Mouse (Mus musculus) frontal cortex, adult (tissue): ENCODE data around the gene Stim1.
"Not testable (repeated sequence)": the region's sequence is repeated elsewhere in the genome, so short reads cannot be mapped to it uniquely, and the experiment has no call there.

Experiments
- ATAC-seq: cut with Nextera tagmentation; 2 replicates; pipeline ENCODE4 v1.9.2; 2017; ENCODE audit warnings: mild to moderate bottlenecking, moderate library complexity, mixed read lengths; ENCODE audit not compliant: low TSS enrichment

Stim1 gene

DNA sequence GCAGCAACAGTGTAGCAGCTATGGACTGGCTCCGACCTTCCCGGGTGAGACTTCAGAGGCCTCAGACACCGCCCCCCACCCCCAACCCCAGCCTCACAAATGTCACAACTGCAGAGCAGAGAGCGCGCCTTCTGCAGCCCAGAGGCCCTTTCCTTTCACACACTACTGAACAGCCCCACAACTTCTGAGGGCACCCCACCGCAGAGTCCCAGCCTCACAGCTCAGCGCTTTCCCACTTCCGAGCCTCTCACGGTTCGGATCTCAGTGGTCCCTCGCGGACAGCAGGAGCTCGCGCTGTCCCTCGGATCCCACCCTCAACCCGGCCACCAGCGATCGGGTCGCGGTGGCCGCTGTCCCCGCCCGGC is 18.1 kb upstream of the Stim1 start:
- 0 out of 2 replicates have a peak, but pooled peaks have one; percentile 1 for ATAC-seq

DNA sequence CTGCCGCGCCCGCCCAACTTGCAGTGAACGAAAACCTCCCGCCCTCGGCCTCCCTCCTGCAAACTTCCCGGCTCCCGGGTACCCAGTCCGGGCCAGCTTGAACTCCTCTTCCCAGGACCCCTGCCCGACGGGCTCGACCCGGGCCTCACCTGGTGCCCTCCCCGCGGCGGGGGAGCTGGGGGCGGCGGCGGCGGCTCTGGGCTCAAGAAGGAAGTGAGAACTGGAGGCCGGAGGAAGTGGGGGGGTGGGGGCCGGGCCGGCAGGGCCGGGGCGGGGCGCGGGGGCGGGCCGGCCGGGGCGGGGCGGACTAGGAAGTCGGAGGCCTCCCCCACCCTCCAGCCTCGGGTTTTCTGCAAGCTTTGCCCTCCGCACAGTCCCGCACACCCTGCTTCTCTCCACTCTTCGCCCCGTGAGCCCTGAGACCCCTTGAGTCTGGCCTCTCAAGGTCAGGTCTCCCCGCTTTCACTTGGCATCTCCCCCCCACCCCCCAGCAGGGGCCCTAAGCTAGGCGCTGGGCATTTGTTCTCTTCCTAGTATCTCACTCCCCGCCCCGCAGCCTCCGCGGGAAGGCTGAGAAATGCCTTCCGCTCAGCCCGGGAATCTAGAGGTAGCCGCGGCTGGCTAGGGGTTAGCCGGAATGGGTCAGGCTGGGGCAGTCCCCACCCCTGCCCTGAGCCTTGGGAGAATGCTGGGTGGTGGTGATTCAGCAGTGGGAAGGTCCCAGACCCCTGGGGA is 17.5 kb upstream of the Stim1 start:
- ATAC-seq = peak; percentile 60

DNA sequence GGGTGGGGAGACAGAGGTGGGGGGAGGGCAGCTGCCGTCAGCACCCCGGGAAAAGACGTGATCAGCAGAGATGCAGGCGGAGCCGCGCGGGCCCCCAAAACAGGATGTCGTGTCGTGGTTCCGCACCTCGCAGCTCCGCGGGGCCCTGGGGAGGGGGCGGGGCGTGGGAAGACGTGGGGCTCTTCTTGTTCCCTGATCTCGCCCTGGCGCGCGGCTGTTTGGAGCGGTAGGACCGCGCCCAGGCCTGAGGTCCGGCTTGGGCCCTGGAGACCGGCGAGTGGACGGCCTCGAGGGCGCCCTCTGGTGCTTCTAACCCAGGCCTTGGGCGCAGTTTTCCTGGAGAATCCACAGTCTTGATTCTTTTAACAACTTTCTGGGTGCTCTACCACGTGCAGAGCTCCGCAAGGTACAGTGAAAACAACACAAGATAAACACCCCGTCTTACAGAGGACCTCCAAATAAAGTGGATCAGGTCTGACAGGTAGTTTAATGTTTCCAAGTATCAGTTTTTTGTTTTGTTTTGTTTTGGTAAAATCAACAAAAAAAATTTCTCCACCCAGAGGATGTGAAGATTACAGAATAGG is 16.9 kb upstream of the Stim1 start:
- peak; percentile 73 for ATAC-seq

DNA sequence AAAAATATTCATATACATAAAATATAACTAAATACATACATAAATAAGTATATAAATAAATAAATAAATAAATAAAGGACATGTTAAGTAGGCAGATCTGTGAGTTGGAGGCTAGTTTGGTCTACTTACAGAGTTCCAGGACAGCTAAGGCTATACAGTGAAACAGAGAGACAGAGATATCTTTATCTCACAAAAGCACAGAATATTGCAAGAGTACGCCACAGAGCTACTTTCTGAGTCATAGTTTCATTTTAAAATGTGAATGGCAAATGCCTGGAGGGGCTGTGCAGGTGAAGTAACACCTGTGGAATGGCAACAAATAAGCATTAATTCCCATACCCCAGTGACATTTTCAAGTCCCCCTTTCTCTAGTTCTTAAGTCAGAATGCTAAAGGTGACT is 14.0 kb upstream of the Stim1 start:
- ATAC-seq = no peak

DNA sequence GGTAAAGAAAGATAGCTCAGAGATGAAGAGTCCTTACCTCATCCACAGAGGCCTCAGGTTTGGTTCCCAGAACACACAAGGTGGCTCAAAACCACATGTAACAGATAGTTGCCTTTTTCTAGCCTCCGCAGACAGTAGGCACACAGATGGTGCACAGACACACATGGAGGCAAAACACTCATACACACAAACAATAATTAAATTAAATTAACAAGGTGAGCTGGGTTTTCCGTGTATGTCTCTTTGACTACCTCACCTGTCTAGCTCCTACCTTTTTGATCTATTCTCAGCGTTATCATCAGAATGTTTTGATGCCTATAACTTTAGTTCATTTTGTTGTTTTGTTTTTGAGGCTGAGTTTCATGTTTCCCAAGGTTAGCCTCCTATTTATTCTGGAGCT is 11.7 kb upstream of the Stim1 start, which contains the start of gene Rhog:
TSS of gene Rhog (minus strand) at position 101 of the 400 bp plus-strand sequence.
- no peak for ATAC-seq

DNA sequence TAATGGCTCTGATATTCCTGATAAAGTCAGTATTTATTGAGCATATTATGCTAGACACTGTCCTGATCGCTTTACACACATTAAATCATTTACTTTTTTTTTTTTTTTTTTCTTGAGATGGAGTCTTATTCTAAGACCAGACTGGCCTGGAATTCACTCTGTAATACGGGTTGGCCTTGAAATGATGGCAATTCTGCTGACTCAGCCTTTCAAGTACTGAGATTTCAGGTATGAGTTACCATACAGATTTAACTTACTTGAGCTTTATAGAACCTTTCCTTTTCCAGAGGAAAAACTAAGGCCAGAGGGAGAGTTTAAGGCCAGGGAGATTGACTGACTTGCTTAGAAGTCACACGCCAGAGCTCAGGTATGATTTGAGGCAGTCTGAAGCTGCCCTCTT is 11.0 kb upstream of the Stim1 start:
- ATAC-seq = no peak

DNA sequence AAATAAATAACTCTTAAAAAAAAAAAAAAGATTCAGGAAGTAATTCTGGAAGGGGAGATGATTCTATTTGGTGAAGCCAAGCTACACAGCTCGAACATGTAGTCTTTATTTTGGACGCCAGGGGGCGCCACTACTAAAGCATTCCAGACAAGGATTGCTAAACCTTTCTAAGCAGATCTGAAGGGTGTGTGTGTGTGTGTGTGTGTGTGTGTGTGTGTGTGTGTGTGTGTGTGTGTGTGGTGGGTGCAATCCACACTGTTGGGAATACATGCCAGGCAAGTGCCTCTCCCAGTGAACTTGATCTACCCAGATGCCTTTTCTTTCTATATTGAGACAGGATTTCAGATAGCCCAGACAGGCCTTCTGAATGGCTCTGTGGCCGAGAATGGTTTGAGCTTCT is 9.4 kb upstream of the Stim1 start:
- peak; percentile 81 for ATAC-seq

DNA sequence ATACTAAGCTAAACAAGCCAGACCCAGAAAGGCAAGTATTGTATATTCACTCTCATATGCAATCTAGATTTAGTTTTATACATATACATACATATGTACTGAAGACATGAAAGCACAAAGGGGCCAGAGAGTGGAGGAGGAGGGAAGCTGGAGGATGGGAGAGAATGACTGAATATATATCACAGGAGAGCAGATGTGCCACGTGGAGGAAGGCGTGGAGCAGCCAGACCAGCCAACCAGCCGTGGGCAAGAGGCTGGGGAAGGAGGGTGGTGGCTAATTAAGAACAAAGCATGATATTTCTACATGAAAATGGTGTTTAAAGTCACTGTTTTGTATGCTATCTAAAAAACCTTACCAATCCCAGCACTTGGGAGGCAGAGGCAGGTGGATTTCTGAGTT is 8.9 kb upstream of the Stim1 start:
- no peak; the same call in 1 of the 2 replicates for ATAC-seq

DNA sequence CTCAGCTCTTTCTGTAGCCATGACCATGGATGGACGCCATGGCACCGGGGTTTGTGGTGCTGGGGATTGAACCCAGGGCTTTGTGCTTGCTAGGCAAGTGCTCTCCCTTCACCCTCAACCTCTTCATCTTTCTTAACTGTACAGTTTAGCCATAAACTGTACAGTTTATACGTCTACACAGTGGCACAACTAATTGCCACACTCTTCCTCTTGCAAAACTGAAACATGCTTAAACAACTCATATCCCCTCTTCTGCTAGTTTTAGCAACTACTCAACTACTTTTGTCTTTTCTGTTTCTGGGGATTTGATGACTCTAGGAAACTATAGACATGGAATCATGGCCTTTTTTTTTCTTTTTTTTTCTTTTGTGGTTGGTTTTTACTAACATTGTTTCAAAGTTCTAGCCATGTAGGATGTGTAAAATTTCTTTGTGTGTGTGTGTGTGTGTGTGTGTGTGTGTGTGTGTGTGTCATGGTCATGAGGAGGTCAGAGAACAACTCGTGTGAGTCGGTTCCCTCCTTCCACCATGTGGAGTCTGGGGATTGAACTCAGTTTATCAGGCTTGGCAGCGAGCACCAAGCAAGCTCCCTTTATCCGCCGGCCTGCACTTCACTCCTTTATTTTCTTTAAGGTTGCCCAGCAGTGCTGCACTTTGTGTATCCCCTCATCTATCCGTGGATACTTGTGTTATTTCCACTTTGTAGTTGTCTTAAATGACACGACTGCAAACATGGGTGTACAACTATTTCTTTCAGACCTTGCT is 7.7 kb upstream of the Stim1 start:
- ATAC-seq = no peak

DNA sequence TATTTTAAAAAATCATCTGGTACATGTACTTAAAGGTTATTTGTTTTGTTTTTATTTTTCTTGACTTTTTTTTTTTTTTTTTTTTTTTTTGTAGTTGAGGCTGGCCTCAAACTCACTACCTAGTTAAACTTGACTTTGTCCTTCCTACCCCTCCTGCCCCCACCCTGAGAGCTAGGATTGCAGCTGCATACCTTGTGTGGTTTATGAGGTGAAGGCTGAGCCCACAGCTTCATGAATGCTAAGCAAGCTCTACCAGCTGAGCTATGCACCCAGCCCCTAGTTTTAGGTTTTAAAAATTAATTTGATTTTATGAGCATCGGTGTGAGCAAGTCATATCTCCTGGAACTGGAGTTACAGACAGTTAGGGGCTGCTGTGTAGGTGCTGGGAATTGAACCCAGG is 7.1 kb upstream of the Stim1 start:
- no peak for ATAC-seq

DNA sequence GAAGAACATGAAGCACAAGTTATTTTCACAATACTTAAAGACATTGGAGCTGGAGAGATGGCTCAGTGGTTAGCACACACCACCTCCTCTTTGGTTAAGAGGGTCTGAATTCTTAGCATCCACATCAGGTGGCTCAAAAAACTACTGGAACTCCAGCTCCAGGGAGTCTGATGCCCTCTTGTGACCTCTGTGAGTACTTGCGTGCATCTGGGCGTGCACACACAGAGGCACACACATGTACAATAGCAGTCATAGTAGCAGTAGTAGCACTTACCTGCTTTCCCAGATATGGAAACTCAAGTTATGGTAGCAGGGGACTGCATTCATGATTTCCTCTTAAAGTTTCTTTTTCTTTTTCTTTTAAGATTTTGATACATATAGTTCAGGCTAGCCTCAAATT is 4.6 kb upstream of the Stim1 start:
- ATAC-seq = no peak

DNA sequence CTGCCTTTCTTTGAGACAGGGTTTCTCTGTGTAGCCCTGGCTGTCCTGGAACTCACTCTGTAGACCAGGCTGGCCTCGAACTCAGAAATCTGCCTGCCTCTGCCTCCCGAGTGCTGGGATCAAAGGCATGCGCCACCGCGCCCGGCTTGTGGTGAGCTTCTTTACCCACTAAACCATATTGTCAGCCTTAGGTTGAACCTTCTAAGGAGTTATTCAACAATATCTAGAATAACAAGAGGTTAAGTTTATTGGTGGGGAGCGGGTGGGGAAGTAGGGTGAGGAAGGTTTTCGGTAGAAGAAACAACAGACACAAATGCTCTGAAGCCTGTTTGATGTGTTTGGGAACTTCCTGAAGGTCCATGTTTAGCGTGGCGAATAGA is 1.6 kb upstream of the Stim1 start:
- not testable (repeated sequence) for ATAC-seq

DNA sequence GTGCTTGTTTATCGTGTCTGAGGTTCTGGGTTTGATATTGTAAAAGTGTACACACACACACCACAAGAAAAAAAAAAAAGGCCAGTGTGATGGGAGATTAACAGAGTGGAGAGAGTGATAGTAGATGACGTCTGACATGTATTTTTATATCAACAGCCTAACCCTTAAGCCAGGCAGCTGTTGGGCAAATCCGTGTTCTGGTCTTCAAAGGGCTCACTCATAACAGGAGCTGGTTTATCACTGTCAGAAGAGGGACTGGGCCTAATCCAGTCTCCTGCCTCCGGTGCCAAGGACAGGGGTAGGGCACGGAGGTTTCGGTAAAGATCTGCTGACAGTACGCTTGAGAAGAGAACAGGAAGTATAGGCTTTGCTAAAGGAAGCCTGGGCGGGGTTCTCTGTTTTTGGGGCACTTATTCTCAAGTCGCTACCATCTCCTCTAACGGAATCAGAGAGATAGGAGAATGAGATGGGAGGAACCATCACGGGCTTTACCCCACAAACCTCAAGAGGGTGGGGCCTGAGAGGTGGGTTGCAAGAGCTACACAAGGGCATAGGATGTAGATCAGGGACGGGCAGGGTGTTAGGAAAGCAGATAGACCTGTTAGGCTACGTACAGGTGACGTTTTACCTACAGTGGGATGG is 1.1 kb upstream of the Stim1 start:
- ATAC-seq = peak; percentile 16; the same call in 1 of the 2 replicates

DNA sequence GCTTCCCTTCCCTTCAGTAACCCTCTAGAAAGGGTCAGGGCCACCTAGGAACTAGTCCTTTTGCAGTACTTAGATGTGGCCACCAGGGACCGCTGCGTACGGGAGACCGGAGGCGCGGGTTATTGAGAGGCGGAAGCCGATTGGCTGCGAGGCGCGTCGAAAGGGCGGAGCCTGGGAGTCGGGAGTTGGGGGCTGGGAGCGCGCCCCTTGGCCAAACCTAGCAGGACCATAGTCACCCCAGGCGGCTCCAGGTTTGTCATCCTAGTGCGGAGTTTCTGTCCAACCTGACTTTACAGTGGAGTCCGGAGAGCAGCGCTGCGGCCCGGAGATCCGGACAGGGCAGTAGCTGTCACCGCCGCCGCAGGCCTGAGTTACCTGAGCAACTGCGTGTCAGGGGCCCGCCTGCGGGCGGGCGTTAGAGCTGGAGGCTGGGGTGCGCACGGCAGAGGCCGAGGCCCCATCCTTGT is 460 bp upstream of the Stim1 start:
- ATAC-seq = peak; percentile 87

DNA sequence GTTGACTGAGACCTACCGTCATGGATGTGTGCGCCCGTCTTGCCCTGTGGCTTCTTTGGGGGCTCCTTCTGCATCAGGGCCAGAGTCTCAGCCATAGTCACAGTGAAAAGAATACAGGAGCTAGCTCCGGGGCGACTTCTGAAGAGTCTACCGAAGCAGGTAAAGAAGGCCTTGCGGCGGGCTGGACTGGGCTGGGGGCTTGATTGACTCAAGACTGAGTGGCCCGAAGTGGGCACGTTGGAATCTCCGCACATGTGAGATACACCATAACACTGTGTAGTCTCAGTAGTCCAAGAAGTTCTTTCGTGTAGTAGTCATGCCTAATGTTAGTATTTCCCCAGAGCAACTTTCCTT is 766 bp downstream of the Stim1 start:
- no peak; the same call in 1 of the 2 replicates for ATAC-seq

DNA sequence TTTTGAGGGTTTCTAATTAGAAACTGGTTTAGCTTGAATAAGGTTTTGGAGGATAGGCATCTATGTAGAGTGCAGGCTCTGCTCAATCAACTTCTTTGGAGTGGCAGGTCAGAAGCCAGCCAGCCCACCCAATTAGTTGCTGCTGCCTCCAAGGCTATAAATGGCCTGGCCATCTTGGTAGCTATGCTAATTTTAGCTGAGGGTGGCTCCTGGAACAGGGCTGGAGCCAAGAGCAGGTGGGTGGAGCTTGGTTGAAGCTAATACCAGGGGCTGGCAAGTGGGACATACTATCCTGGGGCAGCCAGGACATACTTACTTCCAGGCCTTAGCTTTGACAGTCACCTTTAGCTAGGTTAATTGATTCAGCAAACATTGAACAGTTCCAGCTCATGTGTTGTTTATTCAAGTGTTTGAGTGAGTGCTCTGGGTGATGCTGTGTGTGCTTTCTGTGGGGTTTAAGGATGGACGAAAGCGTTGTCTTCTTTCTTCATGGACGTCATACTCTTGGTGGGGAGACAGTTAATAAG is 4.9 kb downstream of the Stim1 start:
- ATAC-seq = no peak

DNA sequence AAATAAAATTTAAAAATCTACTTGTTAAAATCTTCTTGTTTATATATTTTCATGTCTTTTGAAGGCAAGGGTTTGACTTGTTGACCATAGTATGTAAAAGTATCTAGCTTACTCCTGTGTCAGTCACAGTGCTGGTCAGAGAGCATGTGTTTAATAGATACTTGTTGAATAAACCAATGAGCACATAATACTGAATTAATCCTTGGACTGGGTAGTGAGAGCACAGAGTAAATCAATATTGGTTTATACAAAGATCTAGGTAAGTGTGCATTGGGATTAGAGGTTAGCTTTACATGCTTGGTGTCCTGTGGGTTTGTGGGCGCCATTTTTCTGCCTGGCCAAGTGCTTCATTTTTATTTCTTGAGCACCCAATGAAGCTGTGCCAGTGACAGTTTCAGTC is 13.8 kb downstream of the Stim1 start:
- ATAC-seq = no peak

DNA sequence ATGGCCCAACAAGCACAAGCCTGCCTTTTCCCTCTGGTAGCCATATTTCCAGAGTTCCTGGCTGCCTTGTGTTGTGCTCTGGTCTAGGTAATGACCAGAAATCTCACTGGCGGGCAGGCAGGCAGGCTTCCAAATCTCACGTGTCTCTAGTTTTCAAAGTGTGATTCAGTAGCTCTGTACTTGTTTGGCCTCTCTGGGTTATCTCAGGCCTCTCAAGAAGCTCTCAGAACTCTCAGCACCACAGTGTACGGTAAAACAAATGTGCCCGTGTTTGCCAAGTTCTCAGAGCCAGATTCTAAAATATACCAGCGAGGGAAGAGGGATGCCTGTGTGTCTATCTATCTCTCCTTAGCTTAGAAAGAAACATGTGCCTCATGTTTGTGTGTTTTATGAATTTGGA is 14.7 kb downstream of the Stim1 start:
- ATAC-seq = peak; percentile 78; the same call in 1 of the 2 replicates

DNA sequence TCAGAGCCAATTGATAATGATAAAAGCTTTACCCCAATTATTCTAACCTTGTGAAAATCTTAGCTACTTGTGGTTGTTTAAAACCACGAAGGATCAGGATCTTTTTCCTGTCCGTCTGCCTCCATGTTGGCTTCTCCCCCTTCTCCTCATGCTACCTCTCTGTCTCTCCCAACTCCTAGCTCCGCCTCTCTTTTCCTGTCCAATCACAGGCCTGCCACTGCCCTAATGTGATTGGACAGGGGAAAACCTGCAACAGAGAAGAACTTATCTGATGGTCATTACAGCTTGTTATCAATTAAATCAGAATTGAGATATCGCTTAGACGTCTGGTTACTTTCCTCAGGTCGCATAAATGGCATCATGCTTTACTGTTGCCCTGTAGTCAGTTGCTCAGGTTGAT is 21.9 kb downstream of the Stim1 start:
- no peak for ATAC-seq

DNA sequence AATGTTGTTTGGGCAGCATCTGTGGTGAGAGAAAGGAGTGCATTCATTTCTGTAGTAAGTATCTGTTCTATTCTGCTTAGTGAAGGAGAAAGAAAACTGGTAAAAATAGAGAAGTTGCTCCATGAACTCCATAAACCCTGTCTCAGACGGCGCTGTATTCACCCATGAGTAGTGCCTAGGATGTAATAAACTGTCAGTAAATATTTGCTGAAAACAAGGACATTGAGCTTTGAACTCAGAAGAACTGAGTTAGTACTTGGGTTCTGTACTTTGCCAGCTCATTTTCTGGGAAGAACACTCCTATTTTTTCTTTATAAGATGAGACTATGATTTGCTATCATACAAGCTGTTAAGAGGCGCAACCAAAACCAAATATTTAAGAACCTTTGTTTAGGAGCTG is 24.6 kb downstream of the Stim1 start:
- ATAC-seq = no peak

DNA sequence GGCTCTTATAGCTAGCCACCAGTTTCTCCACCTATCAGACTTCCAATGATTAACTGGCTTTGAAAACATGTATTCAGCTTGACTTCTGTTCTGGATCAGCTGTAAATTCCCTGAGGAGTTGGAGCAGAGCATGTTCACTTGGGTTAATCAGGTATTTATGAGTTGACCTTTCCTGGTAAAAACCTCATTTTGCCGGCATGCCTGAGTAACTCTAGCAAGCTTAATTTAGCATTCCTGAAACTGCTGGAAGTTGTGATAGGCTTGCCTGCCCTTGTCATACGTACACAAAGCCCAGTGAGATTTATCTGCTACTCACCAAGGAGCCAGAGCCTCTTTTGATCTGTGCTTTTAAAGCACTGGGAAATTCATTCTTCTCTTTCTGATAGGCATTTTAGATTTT is 25.6 kb downstream of the Stim1 start:
- no peak for ATAC-seq

DNA sequence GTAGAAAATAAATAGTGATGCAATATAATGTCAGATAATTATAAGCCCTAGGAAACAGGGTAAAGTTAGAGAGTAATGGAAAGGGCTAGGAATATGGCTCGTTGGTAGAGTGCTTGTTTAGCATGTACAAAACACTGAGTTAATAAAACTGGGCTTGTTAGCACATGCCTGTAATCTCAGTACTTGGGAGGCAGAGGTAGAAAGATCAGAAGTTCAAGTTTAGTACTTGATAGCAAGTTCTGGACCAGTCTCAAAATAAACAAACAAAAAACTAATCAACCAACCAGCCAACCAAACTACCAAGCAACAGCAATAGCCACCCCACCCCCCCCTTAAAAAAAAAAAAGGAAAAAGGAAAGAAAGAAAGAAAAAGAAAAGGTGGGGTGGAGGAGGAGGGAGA is 33.2 kb downstream of the Stim1 start:
- ATAC-seq = no peak
